In genomic region chr11:57601806-57602455, GRCm38 (mm10) we compare ENCODE assay signal across 19 mouse cellular contexts. TPM values are rescaled to one million over a fixed set of nuclear protein-coding genes. Genes with fewer than 3 reads are reported as not detected.
DNase-seq lines count a peak whose midpoint lies in the region; ATAC-seq and TF ChIP-seq lines count a peak whose summit lies in the region.
"Had no signal": no experiment of that assay in that cellular context is flagged by ENCODE, and none has a peak within 500 bp of the region (broad histone marks: within the 10 kb centered on the region; RNA-seq: fewer than 3 reads in every experiment).

No protein-coding gene starts in this region.

- 76% methylated on average over 2 of the region's 2 CpGs for WGBS in midbrain, embryonic 10.5 days
- WGBS in midbrain, postnatal 0 days = 71% methylated on average over 2 of the region's 2 CpGs
- WGBS in liver, embryonic 16.5 days (ENCODE audit: insufficient replicate concordance) = 21% methylated on average over 2 of the region's 2 CpGs
- 62% methylated on average over 2 of the region's 2 CpGs for WGBS in hindbrain, postnatal 0 days

- no peaks in the 10 kb centered on the region for H3K9me3 ChIP-seq in midbrain, embryonic 10.5 days (replicated peaks)
- no peaks in the 10 kb centered on the region for H3K9me3 ChIP-seq in midbrain, postnatal 0 days (ENCODE audit: low read length)
- H3K9me3 ChIP-seq in liver, embryonic 16.5 days (replicated peaks; ENCODE audit: control insufficient read depth, low read length) = no peaks in the 10 kb centered on the region
- H3K9me3 ChIP-seq in hindbrain, postnatal 0 days (ENCODE audit: low read length) = no peaks in the 10 kb centered on the region
- H3K9me3 ChIP-seq: forebrain, embryonic 13.5 days; hindbrain, embryonic 10.5 days; intestine, embryonic 15.5 days; lung, embryonic 15.5 days had no signal

- no peak overlapping the region for H3K4me3 ChIP-seq in midbrain, embryonic 10.5 days
- H3K4me3 ChIP-seq in midbrain, postnatal 0 days (ENCODE audit: low read depth, low read length) = no peak overlapping the region
- H3K4me3 ChIP-seq in liver, embryonic 16.5 days (ENCODE audit: low read depth, low read length) = no peak overlapping the region
- no peak overlapping the region for H3K4me3 ChIP-seq in hindbrain, postnatal 0 days (ENCODE audit: low read length)
- H3K4me3 ChIP-seq: forebrain, embryonic 13.5 days; hindbrain, embryonic 10.5 days; intestine, embryonic 15.5 days; lung, embryonic 15.5 days had no signal

- H3K4me1 ChIP-seq in midbrain, embryonic 10.5 days = peaks cover 48% of the 10 kb centered on the region
- H3K4me1 ChIP-seq in midbrain, postnatal 0 days (ENCODE audit: insufficient read depth, low read length) = peaks cover 10% of the 10 kb centered on the region; the same call in 1 of the 2 replicates
- H3K4me1 ChIP-seq in liver, embryonic 16.5 days (ENCODE audit: control insufficient read depth, low read depth, low read length) = peaks cover 6% of the 10 kb centered on the region
- H3K4me1 ChIP-seq in hindbrain, postnatal 0 days (ENCODE audit: insufficient read depth, low read length) = peaks cover 21% of the 10 kb centered on the region

- H3K27me3 ChIP-seq in midbrain, embryonic 10.5 days (ENCODE audit: low read depth, poor library complexity, severe bottlenecking) = peaks cover 73% of the 10 kb centered on the region
- H3K27me3 ChIP-seq in midbrain, postnatal 0 days (ENCODE audit: insufficient read depth, low read length) = no peaks in the 10 kb centered on the region
- no peaks in the 10 kb centered on the region; the same call in 1 of the 2 replicates for H3K27me3 ChIP-seq in liver, embryonic 16.5 days (ENCODE audit: control insufficient read depth, insufficient read depth, low read depth, low read length)
- H3K27me3 ChIP-seq in hindbrain, postnatal 0 days (ENCODE audit: insufficient read depth, low read length) = peaks cover 12% of the 10 kb centered on the region; the same call in 1 of the 2 replicates
- H3K27me3 ChIP-seq: intestine, embryonic 15.5 days had no signal

- H3K36me3 ChIP-seq in midbrain, embryonic 10.5 days = no peaks in the 10 kb centered on the region
- no peaks in the 10 kb centered on the region for H3K36me3 ChIP-seq in midbrain, postnatal 0 days (ENCODE audit: insufficient read depth, low read length)
- H3K36me3 ChIP-seq in liver, embryonic 16.5 days (ENCODE audit: control insufficient read depth, insufficient read depth) = no peaks in the 10 kb centered on the region
- no peaks in the 10 kb centered on the region for H3K36me3 ChIP-seq in hindbrain, postnatal 0 days (ENCODE audit: insufficient read depth, low read length)
- H3K36me3 ChIP-seq: hindbrain, embryonic 10.5 days; intestine, embryonic 15.5 days; lung, embryonic 15.5 days had no signal

- H3K4me2 ChIP-seq in midbrain, postnatal 0 days (ENCODE audit: low read depth, low read length, poor library complexity, severe bottlenecking) = no peak overlapping the region
- H3K4me2 ChIP-seq in liver, embryonic 16.5 days (ENCODE audit: low read depth, low read length) = no peak overlapping the region
- no peak overlapping the region for H3K4me2 ChIP-seq in hindbrain, postnatal 0 days (ENCODE audit: low read depth, low read length)
- H3K4me2 ChIP-seq: forebrain, embryonic 13.5 days; intestine, embryonic 15.5 days; lung, embryonic 15.5 days had no signal

- no peak for TF ChIP-seq CTCF in midbrain, postnatal 0 days (IDR thresholded peaks at IDR 0.05)
- no peak for TF ChIP-seq CTCF in hindbrain, postnatal 0 days (IDR thresholded peaks at IDR 0.05; ENCODE audit: low read depth)

- ATAC-seq in midbrain, postnatal 0 days (ENCODE audit: low FRiP score) = no peak
- peak; percentile 59 for ATAC-seq in liver, embryonic 16.5 days (ENCODE audit: low read depth)
- no peak for ATAC-seq in hindbrain, postnatal 0 days
- ATAC-seq: forebrain, embryonic 13.5 days; intestine, embryonic 15.5 days had no signal

- peak; percentile 24 for DNase-seq in gastrocnemius, postnatal 25 days
- no peak for DNase-seq in gastrocnemius, postnatal 14 days
- DNase-seq in midbrain, embryonic 10.5 days (ENCODE audit: low spot score) = no peak
- DNase-seq in midbrain, postnatal 0 days (ENCODE audit: low spot score) = no peak
- no peak for DNase-seq in adipocyte (ENCODE audit: low spot score)
- no peak for DNase-seq in hindbrain, postnatal 0 days (ENCODE audit: low spot score)
- no peak for DNase-seq in spleen, postnatal 36 days (ENCODE audit: low spot score in 2 of 2)
- DNase-seq: adrenal gland, postnatal 36 days; B cell, adult 2 months; cerebellum, postnatal 36 days; layer of hippocampus, adult 9-11 months; right cerebral cortex, postnatal 14 days; thymus, postnatal 14 days had no signal

- H3K9ac ChIP-seq in midbrain, postnatal 0 days (replicated peaks; ENCODE audit: low read length, poor library complexity, severe bottlenecking) = no peak overlapping the region
- no peak overlapping the region for H3K9ac ChIP-seq in liver, embryonic 16.5 days (ENCODE audit: low read depth, low read length)
- no peak overlapping the region for H3K9ac ChIP-seq in hindbrain, postnatal 0 days (replicated peaks; ENCODE audit: low read length)
- H3K9ac ChIP-seq: forebrain, embryonic 13.5 days; intestine, embryonic 15.5 days; lung, embryonic 15.5 days had no signal

- peak overlapping the region; percentile 78 for H3K27ac ChIP-seq in midbrain, embryonic 10.5 days (replicated peaks)
- H3K27ac ChIP-seq in midbrain, postnatal 0 days (ENCODE audit: low read depth, low read length) = no peak overlapping the region
- H3K27ac ChIP-seq in liver, embryonic 16.5 days (ENCODE audit: low read length) = no peak overlapping the region
- H3K27ac ChIP-seq in hindbrain, postnatal 0 days = no peak overlapping the region
- H3K27ac ChIP-seq: hindbrain, embryonic 10.5 days; intestine, embryonic 15.5 days; kidney, postnatal 0 days; lung, embryonic 15.5 days had no signal

- intact Hi-C loops in gastrocnemius, postnatal 14 days (cut with DNase I; ENCODE audit: low total_unique reads) = no loop called here

RNA-seq across cellular contexts. Expression of gene Galnt10, which starts 43.3 kb away (rescaled TPM):
- total RNA-seq in gastrocnemius, postnatal 25 days (2021) = 1 to 10 TPM; 6.0 to 7.5 TPM
- total RNA-seq in gastrocnemius, postnatal 14 days (2021) = 10 to 100 TPM; 11.3 to 12.4 TPM
- polyA plus RNA-seq in midbrain, embryonic 10.5 days (2016; fragmentation: Nextera tagmentation; extraction: Ambion mirVana) = 28.1 and 30.7 TPM in 2 replicates
- 21.3 and 26.0 TPM in 2 replicates for total RNA-seq in midbrain, postnatal 0 days (2014; rRNA removed)
- polyA plus RNA-seq in midbrain, postnatal 0 days (2015; fragmentation: Nextera tagmentation; extraction: Ambion mirVana) = 11.8 and 12.0 TPM in 2 replicates
- 24.1 and 26.3 TPM in 2 replicates for polyA plus RNA-seq in liver, embryonic 16.5 days (2015; fragmentation: Nextera tagmentation; extraction: Ambion mirVana)
- 20.3 and 23.2 TPM in 2 replicates for total RNA-seq in hindbrain, postnatal 0 days (2014; rRNA removed)
- polyA plus RNA-seq in hindbrain, postnatal 0 days (2015; fragmentation: Nextera tagmentation; extraction: Ambion mirVana) = 10.5 and 10.9 TPM in 2 replicates
